Mouse (Mus musculus): ENCODE measurements around the gene Styx. TPM values are rescaled to one million over a fixed set of nuclear protein-coding genes. Genes with fewer than 3 reads are reported as not detected.
"Not testable (repeated sequence)": the region's sequence is repeated elsewhere in the genome, so short reads cannot be mapped to it uniquely, and the experiment has no call there.

Gene Styx
- polyA plus RNA-seq, 2 experiments from 2014 or later, result 18.3 to 23.8 TPM

DNA sequence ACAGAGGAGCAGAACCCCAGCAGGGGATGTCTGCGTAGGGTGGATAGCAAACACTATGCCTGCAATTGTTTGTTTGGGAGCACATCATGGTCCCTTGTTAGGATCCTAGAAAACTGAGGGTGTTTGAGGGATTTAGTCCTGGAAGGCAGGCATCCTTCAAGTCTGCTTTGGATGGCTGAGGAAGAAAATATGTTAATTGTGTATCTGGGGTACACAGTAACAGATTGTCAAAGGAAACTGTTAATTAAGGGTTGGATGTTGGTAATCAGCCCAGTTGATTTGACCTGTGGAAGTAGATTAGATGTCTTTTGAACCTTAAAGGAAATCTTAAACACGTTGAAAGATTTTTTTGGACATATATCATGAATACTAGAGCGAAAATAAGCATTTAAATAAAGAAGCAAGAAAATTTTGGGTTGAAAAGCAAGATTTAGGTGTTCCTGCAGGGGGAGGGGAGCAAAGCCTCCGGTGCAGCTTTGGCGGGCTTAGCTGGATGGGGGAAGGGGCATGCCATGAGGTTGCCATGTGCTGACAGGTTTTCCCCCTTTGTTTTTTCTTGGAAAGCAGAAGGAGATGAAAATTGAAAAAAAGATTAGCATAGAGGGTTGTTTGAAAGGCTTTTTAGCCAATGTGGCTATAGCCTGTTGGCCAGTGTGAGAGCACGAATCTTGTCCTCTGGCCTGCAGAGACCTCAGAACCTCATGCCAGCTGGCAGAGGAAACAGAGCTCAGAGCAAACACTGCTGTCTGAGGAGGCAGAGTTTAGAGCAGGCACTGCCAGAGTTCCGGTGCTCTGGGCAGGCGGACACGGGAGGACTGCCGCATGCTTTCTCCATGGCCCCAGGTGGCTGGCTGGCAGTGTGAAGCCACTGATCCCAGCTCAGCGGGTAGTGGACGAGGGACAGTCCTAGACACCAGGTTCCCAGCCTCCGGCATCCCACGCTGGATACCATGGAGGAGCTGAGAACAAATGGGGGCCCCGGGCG, 13.6 kb downstream of the Styx start:
- ATAC-seq, result no peak

DNA sequence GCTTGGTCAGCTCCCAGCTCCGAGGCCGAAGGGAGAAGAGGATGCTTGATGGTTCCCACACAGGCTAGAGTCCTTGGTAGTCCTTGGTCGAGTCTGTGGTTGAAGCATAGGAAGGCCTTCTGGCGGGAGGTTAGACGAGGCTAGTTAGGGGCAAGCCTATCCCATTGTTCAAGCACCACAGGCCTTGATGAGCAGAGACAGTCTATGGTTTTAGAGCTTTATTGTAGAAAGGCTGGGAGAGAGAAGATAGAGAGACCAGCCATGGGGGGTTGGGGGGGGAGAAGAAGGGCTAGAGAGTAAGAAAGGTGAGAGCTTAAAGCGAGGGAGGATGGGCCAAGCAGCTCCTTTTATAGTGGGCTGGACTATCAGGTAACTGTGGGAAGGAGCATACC, 14.3 kb downstream of the Styx start:
- no peak for ATAC-seq

DNA sequence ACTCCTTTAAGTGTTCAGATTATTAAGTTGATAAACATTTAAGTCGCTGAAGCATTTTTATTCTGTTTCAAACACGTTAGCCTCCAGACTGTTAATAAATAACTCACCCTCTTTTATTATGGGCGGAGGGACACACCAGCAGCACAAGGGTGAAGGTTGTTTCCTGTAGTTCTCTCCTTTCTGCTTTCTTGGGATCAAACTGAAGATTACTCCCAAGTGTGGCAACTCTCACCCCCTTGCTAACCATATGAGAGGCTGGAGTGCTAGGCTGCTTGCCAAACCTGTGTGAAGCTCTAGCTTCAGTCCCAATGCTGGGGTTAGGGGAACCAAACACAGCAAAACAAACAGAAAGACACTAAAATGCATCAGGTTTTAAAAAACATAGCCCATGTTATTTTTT, 27.9 kb downstream of the Styx start:
- no peak for ATAC-seq

DNA sequence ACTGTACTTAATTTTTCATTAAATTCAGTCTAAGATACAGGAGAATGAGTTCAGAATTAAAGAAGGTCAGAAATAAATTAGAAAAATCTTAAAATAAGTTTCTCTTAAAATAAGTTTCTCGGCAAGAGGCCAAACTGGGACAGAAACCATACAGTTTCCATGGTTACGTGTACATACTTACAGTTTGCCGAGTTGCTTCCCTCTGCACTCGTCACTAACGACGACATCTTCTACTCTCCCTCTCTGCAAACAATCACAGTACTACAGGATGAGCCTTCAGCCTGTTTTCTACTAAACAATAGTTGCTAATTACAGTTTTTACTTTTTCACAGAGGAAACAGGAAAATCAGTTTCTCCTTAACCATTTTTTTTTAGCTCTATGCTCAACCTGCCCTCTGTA, 29.9 kb downstream of the Styx start:
- no peak for ATAC-seq

DNA sequence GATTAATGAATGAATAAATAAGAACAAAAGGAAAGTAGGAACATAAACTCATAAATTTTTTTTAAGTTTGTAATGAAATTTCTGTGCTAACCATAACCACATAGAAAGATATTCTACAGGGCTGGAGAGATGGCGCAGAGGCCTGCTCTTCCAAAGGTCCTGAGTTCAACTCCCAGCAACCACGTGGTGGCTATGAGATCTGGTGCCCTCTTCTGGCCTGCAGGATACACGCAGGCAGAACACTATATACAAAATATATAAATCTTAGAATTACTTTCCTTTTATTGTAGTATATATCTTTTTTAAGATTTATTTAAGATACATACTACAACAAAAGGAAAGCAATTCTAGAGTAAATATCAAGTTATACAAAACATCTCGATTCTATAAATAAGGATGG, 32.0 kb downstream of the Styx start:
- peak; percentile 30 for ATAC-seq

DNA sequence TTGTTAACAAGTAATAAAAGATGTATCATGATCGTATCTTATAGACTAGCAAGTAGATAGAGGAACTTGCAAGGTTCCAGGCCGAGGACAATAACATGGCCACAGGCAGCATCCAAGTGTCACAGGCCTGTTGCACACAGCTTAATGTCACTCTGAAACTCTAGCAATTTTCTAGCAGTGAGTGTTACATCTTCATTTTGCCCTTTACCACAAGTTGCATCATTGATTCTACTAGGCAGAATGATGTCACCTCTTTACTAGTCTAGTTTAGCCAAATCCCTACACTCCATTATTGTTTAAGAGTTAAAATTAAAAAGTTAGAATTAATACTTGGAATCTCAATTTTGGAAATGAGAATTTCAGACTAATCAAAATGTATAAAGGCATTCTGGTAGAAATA, 34.7 kb downstream of the Styx start:
- no peak for ATAC-seq

DNA sequence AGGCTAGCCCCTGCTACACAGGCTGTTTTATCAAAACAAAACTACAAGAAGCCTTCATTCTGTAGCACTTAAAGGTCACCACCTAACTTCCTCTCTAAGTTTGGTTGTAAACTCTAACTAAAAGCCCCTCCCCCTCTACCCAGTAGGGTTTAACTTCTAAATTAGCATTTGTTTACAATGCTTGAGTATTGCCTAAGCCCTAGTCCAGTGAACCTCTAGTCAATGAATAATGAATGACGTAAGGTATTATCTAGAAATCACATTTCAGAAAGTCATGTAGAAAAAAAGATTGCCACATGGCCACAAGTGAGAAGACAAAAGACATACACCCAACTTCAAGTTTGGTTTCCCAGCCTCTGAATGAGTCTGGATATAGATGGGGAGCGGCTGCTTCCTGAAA, 36.6 kb downstream of the Styx start:
- ATAC-seq, result peak; percentile 49

DNA sequence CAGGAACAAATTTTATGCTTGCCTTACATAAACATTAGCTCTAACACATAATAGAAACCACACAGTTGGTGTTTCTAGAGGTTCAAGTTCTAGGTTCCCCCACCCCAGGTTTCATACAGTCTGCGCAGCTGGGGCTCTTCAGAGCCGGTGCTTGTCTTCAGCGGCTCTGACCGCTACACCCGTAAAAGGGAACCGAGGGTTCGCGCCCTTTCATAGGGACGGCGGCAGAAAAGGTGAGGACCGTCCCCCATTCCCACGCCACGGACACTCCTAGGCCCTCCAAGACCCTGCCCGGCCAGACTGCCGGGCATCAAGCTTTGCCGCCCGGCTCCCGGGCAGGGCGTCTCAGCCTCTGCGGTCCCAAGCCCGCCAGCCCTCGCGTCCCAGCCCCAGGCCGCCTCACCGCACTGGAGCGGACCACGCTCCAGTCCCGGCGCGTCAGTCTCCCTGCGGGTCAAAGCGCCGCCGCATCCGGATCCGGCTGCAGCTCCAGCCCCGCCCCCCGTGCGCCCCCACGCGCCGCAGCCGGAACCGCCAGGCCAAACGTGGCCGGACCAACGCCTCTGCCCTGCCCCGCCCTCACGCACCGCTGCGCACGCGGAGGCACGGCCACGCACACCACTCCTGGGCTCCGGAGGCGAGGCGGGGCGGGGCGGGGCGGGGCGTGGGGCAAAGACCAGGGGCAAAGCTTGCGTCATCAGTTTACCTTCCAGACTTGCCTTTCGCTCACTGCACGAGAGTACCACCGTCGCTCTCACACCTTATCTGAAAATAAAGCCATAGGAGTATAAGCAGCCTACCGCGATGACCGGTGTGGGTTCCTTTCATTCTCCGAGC, 37.7 kb downstream of the Styx start:
- ATAC-seq, result peak; percentile 66

DNA sequence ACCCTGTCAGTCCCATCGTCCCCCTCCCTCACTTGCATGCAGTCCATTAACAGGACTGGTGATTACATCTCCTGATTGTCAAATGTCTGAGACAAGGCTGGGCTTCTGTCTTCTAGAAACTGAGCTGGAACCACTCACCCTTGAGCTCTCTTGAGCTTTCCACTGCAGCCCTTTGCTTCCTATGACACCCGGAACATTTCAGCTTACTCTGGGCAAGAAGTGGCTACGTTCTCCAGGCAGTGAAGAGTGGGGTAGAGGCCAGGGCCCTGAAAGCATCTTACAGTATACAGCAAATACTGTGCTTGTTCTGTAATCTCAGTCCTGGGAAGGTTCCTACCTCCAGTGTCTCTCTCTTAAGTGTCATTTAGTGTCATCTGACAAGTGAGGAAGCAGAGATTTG, 38.3 kb downstream of the Styx start:
- ATAC-seq, result peak; percentile 38

DNA sequence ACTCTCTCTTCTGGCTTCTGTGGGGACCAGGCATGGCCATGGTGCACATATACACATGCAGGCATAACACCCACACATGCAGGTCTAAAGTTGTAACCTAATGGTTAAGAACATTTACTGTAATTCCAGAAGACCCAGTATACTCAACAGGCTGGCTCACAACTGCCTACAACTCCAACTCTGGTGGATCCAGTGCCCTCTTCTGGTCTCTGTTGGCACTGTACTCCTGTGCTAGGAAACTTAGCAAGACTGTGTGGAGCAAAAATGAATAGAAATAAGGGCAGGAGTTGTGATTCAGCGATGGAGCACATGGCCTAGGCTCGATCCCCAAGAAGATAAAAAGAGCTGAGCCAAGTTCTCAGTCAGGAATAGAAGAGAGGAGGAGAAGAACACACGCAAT, 48.9 kb downstream of the Styx start:
- peak; percentile 61 for ATAC-seq

DNA sequence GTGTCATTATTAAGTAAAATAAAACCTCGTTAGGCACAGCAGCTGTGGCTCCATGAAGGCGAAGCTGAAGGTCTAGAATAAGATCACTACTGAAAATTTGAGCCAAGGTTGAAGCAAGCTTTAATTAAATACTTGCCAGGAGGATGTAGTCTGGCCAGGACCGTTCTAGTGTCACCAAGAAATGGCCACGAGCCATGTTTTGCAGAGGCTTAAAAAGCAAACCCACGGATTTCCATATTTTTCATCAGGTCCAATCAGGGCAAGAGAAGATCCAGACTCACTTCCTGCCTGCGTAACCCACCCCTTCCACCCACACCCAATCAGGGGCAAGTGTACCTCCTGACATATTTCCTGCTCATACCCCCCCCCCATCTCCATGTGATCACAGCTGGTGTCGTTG, 52.8 kb downstream of the Styx start:
- no peak for ATAC-seq

DNA sequence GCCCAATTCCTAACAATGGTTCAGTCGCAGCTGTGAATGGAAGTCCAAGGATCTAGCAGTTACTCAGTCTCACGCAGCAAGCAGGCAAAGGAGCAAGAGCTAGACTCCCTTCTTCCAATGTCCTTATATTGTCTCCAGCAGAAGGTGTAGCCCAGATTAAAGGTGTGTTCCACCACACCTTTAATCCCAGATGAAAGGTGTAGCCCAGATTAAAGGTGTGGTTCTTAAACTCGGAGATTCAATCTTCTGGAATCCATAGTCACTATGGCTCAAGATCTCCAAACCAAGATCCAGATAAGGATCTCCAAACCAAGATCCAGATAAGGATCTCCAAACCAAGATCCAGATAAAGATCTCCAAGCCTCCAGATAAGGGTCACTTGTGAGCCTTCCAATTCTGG, 53.9 kb downstream of the Styx start, which contains the start of gene Gnpnat1:
Gnpnat1 (minus strand) TSS at position 101 of the 400 bp plus-strand sequence.
- ATAC-seq, result not testable (repeated sequence)

DNA sequence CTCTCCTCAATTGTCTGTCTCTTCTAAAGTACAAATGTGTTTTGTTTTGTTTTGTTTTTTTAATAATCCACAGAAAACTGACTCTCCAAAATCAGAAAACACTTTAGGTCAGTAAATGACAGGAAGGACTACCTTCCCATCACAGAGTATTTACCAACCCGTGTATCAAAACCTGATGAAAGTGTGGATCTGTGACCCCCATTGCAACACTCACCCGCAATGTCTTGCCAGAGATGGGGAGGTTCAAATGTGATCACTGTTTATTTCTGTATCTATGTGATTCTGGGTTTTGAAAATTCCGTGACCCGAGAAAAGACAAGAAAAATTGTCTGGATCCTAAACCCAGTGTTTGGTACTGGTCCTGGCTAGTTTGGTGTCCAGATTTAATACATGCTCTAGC, 65.4 kb downstream of the Styx start:
- no peak for ATAC-seq

DNA sequence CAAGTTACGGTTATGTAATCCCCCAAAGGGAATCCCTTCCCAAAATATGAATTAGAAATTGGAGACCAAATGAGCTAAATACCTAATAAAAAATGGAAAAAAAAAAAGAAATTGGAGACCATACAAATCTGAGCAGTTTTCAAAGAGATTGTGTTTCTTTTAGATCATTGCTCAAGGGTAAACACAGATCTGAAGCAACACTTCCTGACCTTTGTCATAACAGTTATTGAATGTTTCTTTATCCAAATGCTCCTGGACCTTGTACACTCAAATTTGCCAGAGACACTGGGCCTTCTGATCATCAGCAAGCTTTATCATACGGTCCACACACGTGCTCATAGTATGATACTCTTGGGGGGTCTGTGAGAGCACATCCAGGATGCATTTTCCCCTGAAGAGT, 67.7 kb downstream of the Styx start:
- ATAC-seq, result no peak

DNA sequence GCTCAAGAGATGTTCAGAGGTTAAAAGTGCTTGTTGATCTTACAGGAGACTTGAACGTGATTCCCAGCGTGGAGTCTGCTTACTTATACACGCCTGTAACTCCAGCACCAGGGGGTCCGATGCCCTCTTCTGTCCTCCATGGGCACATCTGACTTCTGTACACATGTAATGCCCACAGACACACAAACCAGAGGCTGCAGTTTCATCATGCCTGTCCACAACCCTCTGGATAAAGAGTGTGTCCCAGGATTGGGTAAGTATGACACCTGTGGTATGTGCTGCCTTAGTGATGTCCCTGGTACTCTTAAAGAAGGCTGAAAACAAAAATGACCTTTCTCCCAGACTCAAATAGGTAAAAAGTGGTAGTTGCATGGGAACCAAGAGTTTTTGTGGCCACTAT, 68.4 kb downstream of the Styx start:
- no peak for ATAC-seq

DNA sequence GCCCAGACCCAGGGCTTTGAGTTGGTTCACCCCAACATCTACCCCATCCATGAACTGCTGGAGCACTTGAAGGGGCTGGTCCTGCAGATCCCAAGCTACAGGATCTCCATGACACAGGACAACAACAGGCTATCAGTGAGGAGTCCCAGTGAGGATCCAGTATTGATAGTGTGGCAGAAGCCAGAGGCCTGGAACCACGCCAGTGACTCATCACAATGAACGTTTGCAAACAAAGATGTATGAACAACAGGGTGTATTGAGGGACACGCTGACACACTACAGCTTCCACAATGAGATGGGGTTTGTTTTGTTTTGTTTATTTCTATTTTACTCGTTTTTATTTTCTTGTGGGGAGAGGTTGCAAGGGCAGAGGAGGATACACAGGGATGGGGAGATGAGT, 71.5 kb downstream of the Styx start:
- no peak for ATAC-seq

DNA sequence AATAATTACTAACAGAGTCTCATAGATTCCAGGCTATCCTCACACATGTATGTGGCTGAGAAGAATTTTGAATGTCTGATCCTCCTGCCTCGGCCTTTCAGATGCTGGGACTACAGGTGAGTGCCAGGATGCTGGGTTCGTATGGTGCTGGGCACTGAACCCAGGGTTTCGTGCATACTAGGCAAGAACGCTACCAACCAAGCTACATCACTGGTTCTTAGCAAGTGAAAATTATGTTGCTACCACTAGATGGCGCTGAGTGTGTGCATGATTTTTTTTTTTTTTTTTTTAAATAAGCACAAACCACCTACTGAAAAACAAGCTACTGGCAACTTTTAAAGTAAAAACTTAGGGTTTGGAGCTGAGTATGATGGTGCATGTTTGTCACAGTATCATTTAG, 72.3 kb downstream of the Styx start:
- no peak for ATAC-seq

DNA sequence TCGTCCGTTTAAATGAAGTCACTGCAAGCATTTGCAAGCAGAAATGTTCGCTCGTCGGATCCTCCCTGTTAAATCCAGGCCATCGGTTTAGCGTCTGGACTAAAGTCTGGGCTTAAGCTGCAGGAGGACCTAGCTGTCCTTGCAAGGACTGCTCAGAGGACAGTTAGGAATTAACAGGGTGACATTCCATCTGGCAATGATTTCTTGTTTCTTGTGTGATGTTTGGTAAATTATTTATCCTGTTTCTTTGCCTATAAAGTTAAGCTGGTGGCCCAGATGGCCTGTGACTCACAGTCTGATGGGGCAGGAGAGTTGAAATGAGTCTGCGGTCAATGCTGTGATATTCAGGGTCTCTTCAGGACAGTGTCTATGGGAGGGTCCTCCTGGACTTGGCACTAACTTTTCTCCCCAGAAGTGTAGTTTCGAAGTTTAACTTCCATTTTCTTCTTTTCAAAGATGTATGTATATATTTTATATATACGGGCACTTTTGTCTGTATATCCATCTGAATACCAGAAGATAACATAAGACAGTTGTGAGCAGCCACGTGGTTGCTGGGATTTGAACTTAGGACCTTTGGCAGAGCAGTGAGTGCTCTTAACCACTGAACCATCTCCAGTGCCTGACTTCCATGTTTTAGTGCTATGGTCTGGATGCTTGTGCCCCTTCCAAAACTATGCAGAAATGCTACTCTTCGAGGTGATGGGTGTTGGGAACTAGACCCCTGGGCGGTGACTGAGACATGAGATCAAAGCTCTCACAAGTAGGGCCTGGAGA, 79.4 kb downstream of the Styx start:
- ATAC-seq, result no peak

DNA sequence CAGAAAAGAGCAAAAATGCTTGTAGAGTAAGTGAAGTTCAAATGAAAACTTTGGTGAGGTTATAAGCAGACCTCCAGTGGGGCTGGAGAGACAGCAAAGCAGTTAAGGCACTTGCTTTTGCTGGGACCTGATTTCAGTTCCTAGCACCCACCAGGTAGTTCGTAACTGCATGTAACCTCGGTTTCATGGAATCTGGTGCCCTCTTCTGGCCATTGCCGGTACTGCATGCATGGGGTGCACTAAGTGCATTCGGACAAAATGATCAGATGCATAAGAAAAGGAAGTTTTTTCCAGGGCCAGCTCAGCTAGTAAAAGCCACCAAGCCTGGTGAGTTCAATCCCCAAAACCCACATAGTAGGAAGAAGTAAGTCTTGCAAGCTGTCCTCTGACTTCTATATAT, 81.1 kb downstream of the Styx start:
- no peak for ATAC-seq

DNA sequence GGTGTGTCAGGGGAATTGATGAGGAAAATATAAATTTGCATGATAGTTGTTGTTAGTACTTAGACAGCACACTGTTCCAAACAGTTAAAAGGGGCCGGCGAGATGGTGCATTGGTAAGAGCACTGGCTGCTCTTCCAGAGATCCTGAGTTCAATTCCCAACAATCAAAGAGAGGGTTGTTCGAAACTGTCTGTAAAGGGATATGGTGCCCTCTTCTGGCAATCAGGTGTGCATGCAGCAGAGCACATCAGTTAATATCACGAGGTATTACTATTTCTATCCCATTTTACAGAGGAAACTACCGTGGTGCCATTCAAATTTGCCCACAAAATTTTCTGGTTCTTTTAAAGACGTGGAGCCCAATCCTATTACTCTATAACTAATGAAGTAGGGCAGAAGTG, 83.3 kb downstream of the Styx start:
- no peak for ATAC-seq

DNA sequence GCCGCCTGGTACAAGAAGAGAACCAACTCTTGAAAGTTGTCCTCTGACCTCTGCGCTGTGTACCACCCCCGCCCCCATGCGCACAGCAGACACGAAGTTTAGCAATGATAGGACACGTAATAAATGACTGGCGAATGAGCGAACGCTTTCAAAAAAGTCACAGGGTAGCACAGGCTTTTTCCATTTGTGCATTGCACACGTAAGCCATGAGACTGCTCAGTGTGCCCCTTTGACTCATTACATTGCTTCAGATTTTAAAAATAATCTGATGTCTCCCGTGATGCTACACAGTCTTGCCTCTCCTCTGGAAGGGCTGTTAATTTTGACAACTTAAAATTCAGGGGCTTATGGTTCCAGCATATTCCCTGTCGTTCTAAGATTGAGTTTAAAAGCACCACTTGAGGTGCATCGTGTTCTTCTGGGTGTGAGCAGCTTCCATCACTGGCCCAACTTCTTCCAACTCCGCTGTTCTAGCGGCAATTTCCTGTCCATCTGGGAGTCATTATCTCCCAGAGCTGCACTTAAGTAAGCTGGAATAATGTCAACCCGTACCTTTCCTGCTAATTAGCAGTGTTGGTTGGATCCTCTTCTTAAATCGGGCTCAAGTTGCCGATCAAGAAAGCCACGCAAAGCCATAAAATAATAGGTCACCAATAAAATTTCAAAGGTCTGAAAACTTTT, 87.5 kb downstream of the Styx start:
- ATAC-seq, result no peak

DNA sequence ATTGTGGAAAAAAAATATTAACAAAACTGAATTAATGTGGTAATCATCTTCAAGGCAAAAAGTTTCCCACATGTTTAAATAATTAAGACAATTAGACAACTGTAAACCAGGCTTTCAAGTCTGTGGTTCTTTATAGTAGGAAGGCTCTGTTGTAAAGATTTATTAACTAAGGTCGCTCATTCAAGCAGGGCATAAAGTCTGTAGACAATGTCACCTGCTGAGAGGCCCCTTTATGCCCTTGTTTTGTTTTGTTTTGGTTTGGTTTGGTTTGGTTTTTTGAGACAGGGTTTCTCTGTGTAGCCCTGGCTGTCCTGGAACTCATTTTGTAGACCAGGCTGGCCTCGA, 88.0 kb downstream of the Styx start:
- no peak for ATAC-seq

Measured in CD4-positive, CD25-positive, alpha-beta regulatory T cell, adult 4 months (primary cell).